Mouse (Mus musculus) CH12.LX (cell line): ENCODE measurements around the gene Nxpe3.

Experiments used
- CTCF ChIP-seq, 2 experiments: IDR thresholded peaks in 1 of 2; conservative IDR thresholded peaks in 1 of 2; 2 replicates each; pipeline ENCODE4 v1.5.1; 2011 to 2012; ENCODE audit warnings: low read depth in 2 of 2, low read length in 2 of 2, improper control_type of control experiment in 1 of 2, inconsistent platforms in 1 of 2, mild to moderate bottlenecking in 1 of 2, moderate library complexity in 1 of 2
- E2F4 ChIP-seq: IDR thresholded peaks from 2 replicates; pipeline ENCODE4 v1.6.1; 2011; ENCODE audit warnings: low read depth, low read length, improper control_type of control experiment; ENCODE audit not compliant: insufficient replicate concordance
- JUND ChIP-seq: conservative IDR thresholded peaks from 2 replicates; pipeline ENCODE4 v1.6.1; 2011; ENCODE audit warnings: low read depth, low read length, improper control_type of control experiment
- POLR2A ChIP-seq: IDR thresholded peaks from 2 replicates; pipeline ENCODE4 v1.6.1; 2011; ENCODE audit warnings: low read depth, mild to moderate bottlenecking, improper control_type of control experiment, low read length

- TF ChIP-seq CTCF (conservative IDR thresholded peaks at IDR 0.05 in 1 of 2, IDR thresholded peaks at IDR 0.05 in 1 of 2; ENCODE audit: low read depth in 2 of 2, low read length in 2 of 2) (no peak), E2F4 (no peak), POLR2A (no peak), JUND (no peak)
These were observed 19.1 kb downstream of the Nxpe3 start for GRCm38 (mm10) chr16:55876025-55876424.
